Mouse (Mus musculus): ENCODE measurements around the gene Manba. TPM values are rescaled to one million over a fixed set of nuclear protein-coding genes. Genes with fewer than 3 reads are reported as not detected.
"Not testable (repeated sequence)": the region's sequence is repeated elsewhere in the genome, so short reads cannot be mapped to it uniquely, and the experiment has no call there.

Manba gene
- polyA plus RNA-seq, 1 experiment from 2014 or later = 5.8 TPM

DNA sequence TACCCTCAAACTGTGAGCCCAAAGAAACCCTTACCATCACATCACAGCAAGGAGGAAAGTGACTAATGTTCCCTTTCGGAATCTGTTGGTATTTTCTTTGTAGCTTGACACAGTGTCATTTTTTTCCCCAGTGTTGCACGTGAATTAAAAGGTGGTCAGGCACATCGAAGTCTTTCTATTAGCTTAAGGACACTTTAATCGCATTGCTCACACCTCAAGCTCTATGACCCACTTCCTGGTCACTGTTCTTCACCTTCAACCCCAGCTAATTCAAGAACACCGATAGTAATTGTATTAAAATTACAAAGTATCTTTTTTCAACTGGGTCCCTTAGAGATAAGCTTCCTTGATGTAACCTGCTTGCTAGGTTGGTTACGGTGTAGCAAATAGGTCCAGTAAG lies 4.6 kb upstream of the Manba start:
- peak; percentile 69 for DNase-seq (ENCODE audit: low spot score, missing footprints)
- no peak overlapping the region for H3K4me2 ChIP-seq
- H3K4me1 ChIP-seq (ENCODE audit: control insufficient read depth, insufficient read depth, low read length) = no peaks in the 10 kb centered on the region; the same call in 1 of the 2 replicates
- 90% methylated on average over 6 of the region's 6 CpGs for WGBS
- H3K27ac ChIP-seq (ENCODE audit: low read depth, low read length) = no peak overlapping the region
- no peaks in the 10 kb centered on the region for H3K27me3 ChIP-seq (ENCODE audit: control insufficient read depth, insufficient read depth, low read length)
- H3K9ac ChIP-seq (ENCODE audit: low read length) = no peak overlapping the region
- no peaks in the 10 kb centered on the region for H3K36me3 ChIP-seq (ENCODE audit: control insufficient read depth, insufficient read depth, low read length)
- no peak overlapping the region for H3K4me3 ChIP-seq (ENCODE audit: low read depth, low read length)
- no peak for ATAC-seq (ENCODE audit: low FRiP score)
- no peaks in the 10 kb centered on the region for H3K9me3 ChIP-seq (ENCODE audit: control insufficient read depth, low read length)

DNA sequence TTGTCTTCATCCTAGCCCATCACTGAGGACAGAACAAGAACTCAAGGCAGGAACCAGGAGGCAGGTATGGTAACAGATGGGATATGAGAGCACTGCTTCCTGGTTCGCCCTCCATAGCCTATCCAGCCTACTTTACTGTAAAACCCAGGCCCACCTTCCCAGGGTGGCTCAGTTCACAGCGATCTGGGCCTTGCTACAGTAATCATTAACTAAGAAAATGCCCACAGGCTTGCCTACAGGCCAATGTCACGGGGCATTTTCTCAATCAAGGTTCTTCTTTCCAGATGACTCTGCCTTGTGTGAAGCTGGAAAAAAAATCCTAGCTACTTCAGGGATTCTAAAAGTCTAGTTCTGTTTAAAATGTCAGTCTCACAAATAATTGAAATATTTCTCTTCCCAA lies 3.8 kb upstream of the Manba start:
- ATAC-seq (ENCODE audit: low FRiP score) = no peak
- 83% methylated on average over 3 of the region's 3 CpGs for WGBS
- Histone ChIP-seq H3K9me3 (ENCODE audit: control insufficient read depth, low read length) (no peaks in the 10 kb centered on the region), H3K4me2 (no peak overlapping the region), H3K27me3 (ENCODE audit: control insufficient read depth, insufficient read depth, low read length) (no peaks in the 10 kb centered on the region), H3K4me1 (ENCODE audit: control insufficient read depth, insufficient read depth, low read length) (no peaks in the 10 kb centered on the region; the same call in 1 of the 2 replicates), H3K4me3 (ENCODE audit: low read depth, low read length) (no peak overlapping the region), H3K27ac (ENCODE audit: low read depth, low read length) (no peak overlapping the region), H3K36me3 (ENCODE audit: control insufficient read depth, insufficient read depth, low read length) (no peaks in the 10 kb centered on the region), H3K9ac (ENCODE audit: low read length) (no peak overlapping the region)
- peak; percentile 45 for DNase-seq (ENCODE audit: low spot score, missing footprints)

DNA sequence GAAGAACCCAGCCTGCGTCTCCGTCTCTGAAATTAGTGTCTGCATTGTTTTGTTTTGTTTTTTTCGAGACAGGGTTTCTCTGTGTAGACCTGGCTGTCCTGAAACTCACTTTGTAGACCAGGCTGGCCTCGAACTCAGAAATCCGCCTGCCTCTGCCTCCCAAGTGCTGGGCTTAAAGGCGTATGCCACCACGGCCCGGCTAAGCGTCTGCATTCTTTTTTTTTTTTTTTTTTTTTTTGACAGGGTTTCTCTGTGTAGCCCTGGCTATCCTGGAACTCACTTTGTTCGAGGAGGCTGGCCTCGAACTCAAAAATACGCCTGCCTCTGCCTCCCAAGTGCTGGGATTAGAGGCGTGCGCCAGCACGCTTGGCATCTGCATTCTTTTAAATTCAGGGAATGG lies 761 bp upstream of the Manba start:
- 0 out of 2 replicates have a peak overlapping the region, but pooled peaks have one; percentile 54 for H3K4me3 ChIP-seq (ENCODE audit: low read depth, low read length)
- ATAC-seq (ENCODE audit: low FRiP score); H3K9me3 ChIP-seq (ENCODE audit: control insufficient read depth, low read length); H3K36me3 ChIP-seq (ENCODE audit: control insufficient read depth, insufficient read depth, low read length); H3K27ac ChIP-seq (ENCODE audit: low read depth, low read length); H3K27me3 ChIP-seq (ENCODE audit: control insufficient read depth, insufficient read depth, low read length); H3K9ac ChIP-seq (ENCODE audit: low read length); DNase-seq (ENCODE audit: low spot score, missing footprints); H3K4me1 ChIP-seq (ENCODE audit: control insufficient read depth, insufficient read depth, low read length): not testable (repeated sequence)
- H3K4me2 ChIP-seq = peak overlapping the region; percentile 97
- 91% methylated on average over 15 of the region's 15 CpGs for WGBS

GRCm38 (mm10) chr3:135485900-135486241 lies 460 bp downstream of the Manba start:
- peak overlapping the region; percentile 54 for H3K4me3 ChIP-seq (ENCODE audit: low read depth, low read length)
- ATAC-seq (ENCODE audit: low FRiP score) (no peak), DNase-seq (ENCODE audit: low spot score, missing footprints) (no peak)
- H3K4me1 ChIP-seq (ENCODE audit: control insufficient read depth, insufficient read depth, low read length) = no peaks in the 10 kb centered on the region; the same call in 1 of the 2 replicates
- H3K36me3 ChIP-seq (ENCODE audit: control insufficient read depth, insufficient read depth, low read length) = no peaks in the 10 kb centered on the region
- 20% methylated on average over 9 of the region's 9 CpGs for WGBS
- H3K27ac ChIP-seq (ENCODE audit: low read depth, low read length) = no peak overlapping the region
- no peaks in the 10 kb centered on the region for H3K9me3 ChIP-seq (ENCODE audit: control insufficient read depth, low read length)
- no peaks in the 10 kb centered on the region for H3K27me3 ChIP-seq (ENCODE audit: control insufficient read depth, insufficient read depth, low read length)
- H3K9ac ChIP-seq (ENCODE audit: low read length) = peak overlapping the region; percentile 73
- H3K4me2 ChIP-seq = peak overlapping the region; percentile 97

DNA sequence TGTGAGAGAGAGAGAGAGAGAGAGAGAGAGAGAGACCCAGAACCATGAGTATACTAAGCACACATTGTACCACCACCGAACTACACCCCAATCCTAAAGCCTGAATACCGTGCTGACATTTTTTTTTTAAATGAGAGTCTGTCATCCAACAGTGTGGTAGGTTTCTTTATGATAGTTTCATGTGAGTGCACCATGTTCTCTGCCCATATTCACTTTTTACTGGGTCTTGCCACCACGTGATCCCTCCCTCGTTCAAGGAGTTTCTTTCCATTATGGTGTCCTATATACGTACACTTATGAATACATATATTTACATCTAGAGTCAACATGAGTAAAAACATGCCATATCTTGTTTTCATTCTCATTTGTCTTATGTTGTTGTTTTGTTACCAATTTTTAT lies 940 bp downstream of the Manba start:
- WGBS = 83% methylated on average over 5 of the region's 5 CpGs
- no peak overlapping the region for H3K4me3 ChIP-seq (ENCODE audit: low read depth, low read length)

GRCm38 (mm10) chr3:135487803-135488202 lies 2.4 kb downstream of the Manba start:
- Histone ChIP-seq H3K4me3 (ENCODE audit: low read depth, low read length) (no peak overlapping the region), H3K4me2 (no peak overlapping the region), H3K9ac (ENCODE audit: low read length) (no peak overlapping the region), H3K36me3 (ENCODE audit: control insufficient read depth, insufficient read depth, low read length) (no peaks in the 10 kb centered on the region), H3K27me3 (ENCODE audit: control insufficient read depth, insufficient read depth, low read length) (no peaks in the 10 kb centered on the region), H3K4me1 (ENCODE audit: control insufficient read depth, insufficient read depth, low read length) (no peaks in the 10 kb centered on the region; the same call in 1 of the 2 replicates), H3K27ac (ENCODE audit: low read depth, low read length) (no peak overlapping the region), H3K9me3 (ENCODE audit: control insufficient read depth, low read length) (no peaks in the 10 kb centered on the region)
- no peak for ATAC-seq (ENCODE audit: low FRiP score)
- 92% methylated on average over 4 of the region's 4 CpGs for WGBS
- DNase-seq (ENCODE audit: low spot score, missing footprints) = peak; percentile 74

More for the DNA sequence above, 940 bp downstream of the Manba start:
- H3K27ac ChIP-seq (ENCODE audit: low read depth, low read length) = no peak overlapping the region
- H3K9me3 ChIP-seq (ENCODE audit: control insufficient read depth, low read length) = no peaks in the 10 kb centered on the region
- ATAC-seq (ENCODE audit: low FRiP score) (no peak), DNase-seq (ENCODE audit: low spot score, missing footprints) (peak; percentile 75)
- H3K27me3 ChIP-seq (ENCODE audit: control insufficient read depth, insufficient read depth, low read length) = no peaks in the 10 kb centered on the region
- H3K4me2 ChIP-seq = no peak overlapping the region; the same call in 1 of the 2 replicates
- no peak overlapping the region for H3K9ac ChIP-seq (ENCODE audit: low read length)
- no peaks in the 10 kb centered on the region; the same call in 1 of the 2 replicates for H3K4me1 ChIP-seq (ENCODE audit: control insufficient read depth, insufficient read depth, low read length)
- H3K36me3 ChIP-seq (ENCODE audit: control insufficient read depth, insufficient read depth, low read length) = no peaks in the 10 kb centered on the region

DNA sequence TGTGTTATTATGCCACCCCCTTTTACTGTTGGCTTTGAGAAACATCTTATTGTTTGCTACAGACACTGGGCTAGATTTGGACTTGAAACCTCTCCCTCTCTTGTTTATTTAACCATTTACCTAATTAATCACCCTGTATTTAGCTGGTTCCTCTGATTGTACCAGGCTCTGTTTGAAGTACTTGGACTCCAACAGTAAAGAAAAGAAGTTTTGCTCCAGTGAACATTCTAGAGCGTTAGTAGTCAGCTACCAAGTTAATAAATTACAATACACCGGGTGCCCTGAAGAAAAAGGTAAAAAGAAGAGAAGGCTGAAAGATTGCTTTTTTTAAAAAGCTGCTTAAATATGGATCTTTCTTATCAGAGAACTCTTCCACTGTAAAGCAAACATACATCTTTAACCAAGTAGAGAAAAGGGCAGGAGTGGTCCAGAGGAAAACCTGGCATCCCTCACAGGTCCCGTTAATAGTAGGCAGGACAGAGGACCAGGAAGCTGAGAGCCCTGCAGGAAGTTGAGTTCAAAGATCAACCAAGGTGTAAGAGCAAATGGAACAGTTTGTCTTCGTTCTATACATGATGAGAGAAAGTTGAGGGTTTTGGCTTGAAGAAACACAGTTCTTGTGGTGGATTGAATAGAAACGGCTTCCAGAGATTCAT lies 4.6 kb downstream of the Manba start:
- Histone ChIP-seq H3K36me3 (ENCODE audit: control insufficient read depth, insufficient read depth, low read length) (no peaks in the 10 kb centered on the region), H3K27me3 (ENCODE audit: control insufficient read depth, insufficient read depth, low read length) (no peaks in the 10 kb centered on the region), H3K4me2 (no peak overlapping the region), H3K4me1 (ENCODE audit: control insufficient read depth, insufficient read depth, low read length) (no peaks in the 10 kb centered on the region; the same call in 1 of the 2 replicates), H3K9me3 (ENCODE audit: control insufficient read depth, low read length) (no peaks in the 10 kb centered on the region), H3K9ac (ENCODE audit: low read length) (no peak overlapping the region), H3K27ac (ENCODE audit: low read depth, low read length) (no peak overlapping the region), H3K4me3 (ENCODE audit: low read depth, low read length) (no peak overlapping the region)
- ATAC-seq (ENCODE audit: low FRiP score) (no peak), DNase-seq (ENCODE audit: low spot score, missing footprints) (peak; percentile 8)
- 88% methylated on average over 5 of the region's 5 CpGs for WGBS

- Histone ChIP-seq H3K9me3 (ENCODE audit: control insufficient read depth, low read length) (no peaks in the 10 kb centered on the region), H3K27ac (ENCODE audit: low read depth, low read length) (no peak overlapping the region), H3K4me1 (ENCODE audit: control insufficient read depth, insufficient read depth, low read length) (no peaks in the 10 kb centered on the region), H3K27me3 (ENCODE audit: control insufficient read depth, insufficient read depth, low read length) (no peaks in the 10 kb centered on the region), H3K4me2 (no peak overlapping the region), H3K36me3 (ENCODE audit: control insufficient read depth, insufficient read depth, low read length) (no peaks in the 10 kb centered on the region), H3K4me3 (ENCODE audit: low read depth, low read length) (no peak overlapping the region), H3K9ac (ENCODE audit: low read length) (no peak overlapping the region)
- ATAC-seq (ENCODE audit: low FRiP score) (no peak), DNase-seq (ENCODE audit: low spot score, missing footprints) (peak; percentile 23)
- WGBS = 89% methylated on average over 6 of the region's 6 CpGs
Observed at GRCm38 (mm10) chr3:135491102-135491501, 5.7 kb downstream of the Manba start.

GRCm38 (mm10) chr3:135493320-135493719 lies 7.9 kb downstream of the Manba start:
- not testable (repeated sequence) for DNase-seq (ENCODE audit: low spot score, missing footprints); H3K27me3 ChIP-seq (ENCODE audit: control insufficient read depth, insufficient read depth, low read length); H3K27ac ChIP-seq (ENCODE audit: low read depth, low read length); H3K36me3 ChIP-seq (ENCODE audit: control insufficient read depth, insufficient read depth, low read length); H3K4me1 ChIP-seq (ENCODE audit: control insufficient read depth, insufficient read depth, low read length); H3K9me3 ChIP-seq (ENCODE audit: control insufficient read depth, low read length); H3K4me2 ChIP-seq; H3K4me3 ChIP-seq (ENCODE audit: low read depth, low read length); H3K9ac ChIP-seq (ENCODE audit: low read length); ATAC-seq (ENCODE audit: low FRiP score)
- WGBS = 88% methylated on average over 7 of the region's 7 CpGs

Data from midbrain, embryonic 11.5 days (tissue).